Mouse (Mus musculus) heart, adult 2 months (tissue): ENCODE data around the gene Hal. TPM values are rescaled to one million over a fixed set of nuclear protein-coding genes. Genes with fewer than 3 reads are reported as not detected.
A peak's percentile ranks its signal among the peaks of the same experiment; 100 is the strongest.
"Not testable (repeated sequence)": the region's sequence is repeated elsewhere in the genome, so short reads cannot be mapped to it uniquely, and the experiment has no call there.

Source experiments
- DNase-seq, 2 experiments: peaks; one replicate each; pipeline ENCODE4 v3.0.0; 2021
- H3K27ac ChIP-seq: fragments of 200-600 bp; 2 replicates; pipeline ENCODE4 v1.8.1; 2022
- H3K27me3 ChIP-seq: fragments of 200-500 bp; 2 replicates; pipeline ENCODE4 v1.6.1; 2012; ENCODE audit warnings: mild to moderate bottlenecking, low read length, inconsistent platforms, mixed read lengths; ENCODE audit not compliant: control insufficient read depth, insufficient read depth
- H3K36me3 ChIP-seq: fragments of 200-500 bp; 2 replicates; pipeline ENCODE4 v1.6.1; 2012; ENCODE audit warnings: low read length, inconsistent platforms; ENCODE audit not compliant: control insufficient read depth, insufficient read depth
- H3K4me1 ChIP-seq: fragments of 200-500 bp; 2 replicates; pipeline ENCODE4 v1.6.1; 2011; ENCODE audit warnings: low read length; ENCODE audit not compliant: control insufficient read depth, insufficient read depth
- H3K4me3 ChIP-seq: fragments of 200-600 bp; 2 replicates; pipeline ENCODE4 v1.8.1; 2022
- H3K79me2 ChIP-seq: fragments of 200-500 bp; replicated peaks from 2 replicates; pipeline ENCODE4 v1.6.1; 2012; ENCODE audit warnings: mild to moderate bottlenecking, inconsistent platforms, low read length, moderate library complexity, mixed read lengths; ENCODE audit not compliant: control insufficient read depth, insufficient read depth
- H3K9ac ChIP-seq: fragments of 200-500 bp; 2 replicates; pipeline ENCODE4 v1.6.1; 2012; ENCODE audit warnings: low read depth, mild to moderate bottlenecking, control low read depth, inconsistent platforms, low read length, mixed read lengths
- CTCF ChIP-seq: fragments of 200-600 bp; IDR thresholded peaks from 2 replicates; pipeline ENCODE4 v1.8.1; 2022; ENCODE audit warnings: antibody characterized with exemption, mild to moderate bottlenecking, moderate library complexity
- EP300 ChIP-seq: fragments of 200-500 bp; IDR thresholded peaks from 2 replicates; pipeline ENCODE4 v1.6.1; 2011; ENCODE audit warnings: low read depth, low read length, control low read depth; ENCODE audit not compliant: insufficient read depth
- POLR2A ChIP-seq: fragments of 200-500 bp; IDR thresholded peaks from 2 replicates; pipeline ENCODE4 v1.6.1; 2011; ENCODE audit warnings: mild to moderate bottlenecking, low read depth, low read length, control low read depth; ENCODE audit not compliant: insufficient read depth
- WGBS: fragments of 180-500 bp; shearing (Covaris S2); methylation state at CpG from one replicate; pipeline ENCODE4 v1.1.7; 2018; 5-methylcytosine and 5-hydroxymethylcytosine counted together
- intact Hi-C: fragments of 180-260 bp; cut with DNase I; formaldehyde crosslinking; loops from one replicate; pipeline ENCODE4 v1.15.1; 2025
- polyA plus RNA-seq: library from polyadenylated mRNA; depleted of rRNA; stranded (reverse); fragments of >200 nt; gene quantifications from 2 replicates; pipeline ENCODE4 v1.2.3, GENCODE M21; 2012
- total RNA-seq, 2 experiments: library from RNA; stranded (reverse); gene quantifications; 2 replicates each; pipeline ENCODE4 v1.2.3; 2021

The Hal gene
- total and polyA plus RNA-seq, 3 experiments = 0.04 to 0.20 (median 0.18) TPM

DNA sequence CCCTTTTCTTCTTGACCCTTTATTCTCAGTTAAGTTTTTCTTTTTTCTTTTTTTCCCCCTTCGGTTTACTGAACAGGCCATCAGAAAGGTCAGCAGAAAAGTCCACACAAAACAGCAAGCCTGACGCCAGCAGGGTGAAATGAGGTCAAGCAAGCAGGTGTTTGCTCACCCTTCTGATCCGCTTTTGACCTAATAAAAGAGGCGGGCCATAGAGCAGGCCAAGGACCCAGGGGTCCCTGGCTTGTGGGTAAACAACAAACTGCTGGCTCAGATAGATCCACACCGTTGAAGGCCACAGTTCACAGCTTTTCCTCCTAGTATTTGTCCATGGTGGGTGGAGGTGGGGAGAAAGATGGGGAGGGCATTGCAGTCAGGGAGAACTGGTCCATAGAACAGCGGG lies 54.6 kb downstream of the Hal start:
- Histone ChIP-seq H3K9ac (no peak overlapping the region), H3K79me2 (no peaks in the 10 kb centered on the region), H3K36me3 (no peaks in the 10 kb centered on the region), H3K27me3 (no peaks in the 10 kb centered on the region), H3K4me1 (peaks cover 3% of the 10 kb centered on the region), H3K4me3 (no peak overlapping the region), H3K27ac (no peak overlapping the region)
- 81% methylated on average over 6 of the region's 6 CpGs for WGBS
- intact Hi-C loops = loop anchor here (10.0 kb wide), 1 partner anchor 488 kb away; no protein-coding TSS in a partner anchor
- TF ChIP-seq CTCF (no peak), POLR2A (no peak), EP300 (no peak)
- no peak for DNase-seq

DNA sequence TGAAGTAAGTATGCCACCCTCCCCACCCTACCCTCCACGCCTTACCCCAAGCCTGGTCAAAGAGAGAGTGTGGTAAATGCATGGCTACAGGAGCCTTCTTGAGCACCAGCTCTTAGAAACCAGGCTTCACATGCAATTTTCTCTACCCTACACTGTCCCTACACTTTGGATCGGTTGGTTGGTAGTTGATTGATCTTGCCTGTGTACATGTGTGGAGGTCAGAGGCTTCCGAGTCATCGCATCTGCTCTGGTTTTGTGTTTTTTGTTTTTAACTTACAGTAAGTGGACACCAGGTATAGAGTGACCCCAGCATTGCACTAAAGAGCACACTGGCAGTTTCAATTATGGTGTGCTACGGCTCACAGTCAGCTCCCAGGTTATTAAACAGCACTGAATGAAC lies 55.6 kb downstream of the Hal start:
- WGBS = 82% methylated on average over 5 of the region's 5 CpGs

DNA sequence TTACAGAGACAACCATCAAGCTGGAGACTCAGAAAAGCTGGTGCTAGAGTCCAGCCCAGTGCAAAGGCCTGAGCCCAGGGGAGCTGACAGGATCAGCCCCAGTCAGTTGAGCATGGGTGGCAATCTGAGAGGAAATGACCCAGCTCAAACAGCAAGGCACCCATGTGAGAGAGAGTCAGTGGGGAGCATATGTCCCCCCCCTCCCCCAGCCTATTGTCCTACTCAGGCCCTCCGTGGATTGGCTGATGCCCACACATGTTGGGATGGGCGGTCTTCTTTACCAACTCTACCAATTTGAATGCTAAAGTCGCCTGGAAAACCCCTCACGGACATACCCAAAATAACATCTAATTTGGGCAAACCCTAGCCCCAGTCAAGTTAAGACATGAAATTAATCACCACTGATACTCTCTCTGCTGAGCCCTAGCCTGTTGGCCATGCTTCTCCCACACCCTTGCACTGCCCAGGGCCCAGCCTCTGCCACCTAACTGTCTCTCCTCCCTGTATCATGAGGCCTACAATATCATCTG lies 59.2 kb downstream of the Hal start:
- WGBS = 92% methylated on average over 4 of the region's 4 CpGs
- Histone ChIP-seq H3K9ac (no peak overlapping the region), H3K4me3 (no peak overlapping the region), H3K36me3 (no peaks in the 10 kb centered on the region), H3K79me2 (no peaks in the 10 kb centered on the region), H3K27ac (no peak overlapping the region), H3K27me3 (no peaks in the 10 kb centered on the region), H3K4me1 (no peaks in the 10 kb centered on the region)
- intact Hi-C loops = loop anchor here (5.0 to 10.0 kb wide), 3 partner anchors 61 to 493 kb away; partner anchors contain the start of gene Hal
- DNase-seq = no peak
- TF ChIP-seq EP300 (no peak), CTCF (no peak), POLR2A (no peak)

More for the DNA sequence above, 55.6 kb downstream of the Hal start:
- Histone ChIP-seq H3K4me3 (no peak overlapping the region), H3K27ac (no peak overlapping the region), H3K27me3 (no peaks in the 10 kb centered on the region), H3K36me3 (no peaks in the 10 kb centered on the region), H3K9ac (no peak overlapping the region), H3K4me1 (peaks cover 3% of the 10 kb centered on the region), H3K79me2 (no peaks in the 10 kb centered on the region)
- intact Hi-C loops = loop anchor here (10.0 kb wide), 1 partner anchor 489 kb away; no protein-coding TSS in a partner anchor
- DNase-seq = no peak
- TF ChIP-seq EP300 (no peak), POLR2A (no peak), CTCF (no peak)

DNA sequence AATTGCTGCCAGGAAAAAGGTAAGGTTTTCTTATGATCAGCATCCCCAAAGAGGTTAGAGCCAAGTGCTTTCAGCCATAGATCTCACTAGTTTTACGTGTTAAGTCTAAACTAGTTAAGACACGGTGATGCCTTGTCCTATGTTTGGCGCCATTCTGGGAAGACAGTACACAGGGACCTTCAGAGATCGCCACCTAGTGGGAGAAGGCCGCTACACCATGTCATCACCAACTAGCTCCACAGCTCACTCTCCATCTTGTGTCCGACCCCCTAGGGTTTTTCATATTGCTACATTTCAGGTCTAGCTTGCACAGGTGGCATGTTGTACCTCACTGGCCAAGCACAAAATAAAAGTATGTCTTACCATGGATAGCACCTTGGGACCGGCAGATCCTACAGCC lies 60.4 kb downstream of the Hal start:
- WGBS = 9% methylated on average over 7 of the region's 7 CpGs
- intact Hi-C loops = loop anchor here (5.0 to 10.0 kb wide), 3 partner anchors 62 to 494 kb away; partner anchors contain the start of gene Hal
- H3K4me3 ChIP-seq = no peak overlapping the region
- no peaks in the 10 kb centered on the region for H3K27me3 ChIP-seq
- TF ChIP-seq POLR2A (no peak), CTCF (peak; percentile 99; the same call in 1 of the 2 replicates), EP300 (0 out of 2 replicates have a peak, but pooled peaks have one; percentile 52)
- no peak overlapping the region for H3K9ac ChIP-seq
- no peaks in the 10 kb centered on the region for H3K79me2 ChIP-seq
- H3K27ac ChIP-seq = no peak overlapping the region
- H3K36me3 ChIP-seq = no peaks in the 10 kb centered on the region
- DNase-seq = peak; percentile 70 to 80
- no peaks in the 10 kb centered on the region for H3K4me1 ChIP-seq

DNA sequence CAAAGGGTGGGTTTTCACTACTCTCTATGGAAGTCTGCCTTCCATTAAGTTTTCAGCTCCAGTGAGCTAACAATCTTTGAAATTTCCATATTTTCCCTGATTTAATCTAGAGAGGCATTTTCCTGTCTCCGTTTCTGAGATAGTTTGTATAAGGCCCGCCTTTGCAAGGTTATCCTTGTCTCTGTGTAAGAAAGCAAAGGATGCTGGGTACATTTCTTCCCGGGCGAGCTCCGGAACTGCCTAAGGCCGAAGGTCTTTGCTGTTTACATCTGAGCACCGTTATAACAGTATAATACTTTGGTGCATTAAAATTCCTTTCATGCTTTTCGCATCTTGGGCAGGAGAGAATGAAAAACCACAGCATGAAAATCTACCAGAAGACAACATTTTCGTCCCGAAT lies 61.3 kb downstream of the Hal start:
- Histone ChIP-seq H3K79me2 (no peaks in the 10 kb centered on the region), H3K27me3 (no peaks in the 10 kb centered on the region), H3K27ac (no peak overlapping the region), H3K9ac (no peak overlapping the region), H3K4me1 (no peaks in the 10 kb centered on the region), H3K4me3 (no peak overlapping the region), H3K36me3 (no peaks in the 10 kb centered on the region)
- TF ChIP-seq POLR2A (no peak), CTCF (no peak)
- DNase-seq = no peak
- intact Hi-C loops = loop anchor here (5.0 to 10.0 kb wide), 3 partner anchors 63 to 495 kb away; partner anchors contain the start of gene Hal
- WGBS = 81% methylated on average over 10 of the region's 10 CpGs

DNA sequence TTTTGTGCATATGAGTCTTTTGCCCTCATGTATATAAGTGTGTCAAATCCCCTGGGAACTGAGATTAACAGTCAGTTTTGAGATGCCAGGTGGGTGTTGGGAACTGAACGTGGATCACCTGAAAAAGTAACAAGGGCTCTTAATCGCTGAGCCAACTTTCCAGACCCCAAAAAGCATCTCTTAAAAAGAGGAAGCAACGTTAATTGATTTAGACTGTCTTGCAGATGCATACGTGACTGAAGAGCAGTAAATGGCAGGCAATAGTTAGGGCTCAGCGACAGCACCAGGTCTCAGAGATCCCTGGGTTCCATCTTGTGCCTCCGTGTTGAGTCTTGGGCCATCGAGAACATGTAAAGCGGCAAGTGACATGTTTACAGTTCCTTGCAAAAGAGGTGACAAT lies 64.0 kb downstream of the Hal start:
- Histone ChIP-seq H3K27ac (no peak overlapping the region), H3K4me3 (no peak overlapping the region), H3K36me3 (no peaks in the 10 kb centered on the region), H3K27me3 (no peaks in the 10 kb centered on the region), H3K4me1 (no peaks in the 10 kb centered on the region), H3K79me2 (no peaks in the 10 kb centered on the region), H3K9ac (no peak overlapping the region)
- intact Hi-C loops = no loop called here
- no peak for DNase-seq
- TF ChIP-seq CTCF (no peak), EP300 (no peak), POLR2A (no peak)
- 79% methylated on average over 8 of the region's 8 CpGs for WGBS

DNA sequence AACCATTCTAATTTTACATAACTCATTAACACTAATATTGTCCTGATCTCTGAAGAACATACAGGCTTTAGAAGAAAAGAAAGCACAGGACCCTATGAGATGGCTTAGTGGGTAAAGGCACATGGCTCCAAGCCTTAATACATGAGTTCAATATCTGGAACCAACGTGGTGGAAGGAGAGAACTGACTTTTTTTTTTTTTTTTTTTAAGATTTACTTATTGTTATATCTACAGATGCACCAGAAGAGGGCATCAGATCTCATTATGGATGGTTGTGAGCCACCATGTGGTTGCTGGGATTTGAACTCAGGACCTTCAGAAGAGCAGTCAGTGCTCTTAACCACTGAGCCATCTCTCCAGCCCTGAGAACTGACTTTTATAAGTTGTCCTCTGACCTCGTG lies 69.4 kb downstream of the Hal start:
- intact Hi-C loops, H3K27ac ChIP-seq, H3K27me3 ChIP-seq, H3K4me3 ChIP-seq, H3K79me2 ChIP-seq, H3K36me3 ChIP-seq, H3K4me1 ChIP-seq, H3K9ac ChIP-seq, DNase-seq: not testable (repeated sequence)
- WGBS = 75% methylated on average over 2 of the region's 2 CpGs
